Mouse (Mus musculus) mouse trophoblast stem cell (cell line): ENCODE measurements at regions not wholly inside any gene's neighbourhood (a gene's known extent, or its start where the extent isn't known, plus 50 kb on each side); places are given as distances from the start of the nearest gene placed in this dataset.
"Not testable (repeated sequence)": the region's sequence is repeated elsewhere in the genome, so short reads cannot be mapped to it uniquely, and the experiment has no call there.

Experiments
- in situ Hi-C, 2 experiments: fragments of 300-500 bp; cut with MseI, MboI; formaldehyde crosslinking; loops; 2 replicates in 1 of 2; 3 replicates in 1 of 2; pipeline ENCODE4 v1.15.1; 2025

DNA sequence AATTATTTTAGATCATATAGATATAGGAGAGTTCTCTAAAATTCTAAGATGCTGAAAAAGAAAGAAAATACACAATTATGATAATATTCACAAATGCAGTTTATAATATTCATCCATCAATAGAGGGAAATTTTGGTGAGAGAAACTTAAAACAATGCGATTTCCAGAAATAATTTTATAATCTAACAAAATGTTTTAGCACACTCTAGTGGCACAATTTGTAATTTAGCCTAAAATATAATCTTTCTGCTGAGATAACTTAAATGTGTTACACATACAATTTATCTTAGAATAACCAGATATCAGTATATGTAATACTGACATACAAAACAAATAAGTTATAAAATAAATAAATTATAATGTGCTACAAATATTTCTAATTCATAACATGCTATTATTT lies 159.5 kb upstream of the Klhl4 start:
- in situ Hi-C loops, result loop anchor here (25.0 kb wide), 1 partner anchor 248 kb away; no protein-coding TSS in a partner anchor

DNA sequence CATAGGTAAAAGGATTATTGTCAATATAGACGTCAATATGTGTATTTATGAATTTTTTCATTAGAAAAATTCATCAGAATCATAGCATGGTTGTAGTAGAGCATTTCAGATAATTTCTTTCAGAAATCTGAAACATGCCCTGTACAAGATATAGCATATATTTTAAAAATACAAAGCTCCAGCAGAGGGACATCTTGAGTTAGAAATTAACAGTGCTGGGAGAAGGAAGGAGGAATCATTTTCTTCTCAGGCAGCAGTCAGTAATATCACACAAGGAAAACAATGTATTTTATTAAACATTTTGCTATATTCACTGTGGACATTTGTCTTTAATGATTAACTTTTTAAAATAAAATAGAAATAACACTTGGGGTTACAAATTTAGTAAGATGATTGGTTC lies 149.8 kb upstream of the Klhl4 start:
- in situ Hi-C loops, result loop anchor here (25.0 kb wide), 1 partner anchor 238 kb away; no protein-coding TSS in a partner anchor

GRCm38 (mm10) chrX:114336151-114336550 lies 138.0 kb upstream of the Klhl4 start:
- in situ Hi-C loops, result not testable (repeated sequence)

GRCm38 (mm10) chrX:114359240-114359639 lies 114.9 kb upstream of the Klhl4 start:
- in situ Hi-C loops, result no loop called here
